Mouse (Mus musculus): Measurements from ENCODE around the gene Gm5615. TPM values are rescaled to one million over a fixed set of nuclear protein-coding genes. Genes with fewer than 3 reads are reported as not detected.

Gene Gm5615
- not detected in 2 replicates for polyA plus RNA-seq (2012; rRNA removed)
- polyA plus RNA-seq (2014; fragmentation: Nextera tagmentation; extraction: Ambion mirVana), result not detected in 2 replicates

DNA sequence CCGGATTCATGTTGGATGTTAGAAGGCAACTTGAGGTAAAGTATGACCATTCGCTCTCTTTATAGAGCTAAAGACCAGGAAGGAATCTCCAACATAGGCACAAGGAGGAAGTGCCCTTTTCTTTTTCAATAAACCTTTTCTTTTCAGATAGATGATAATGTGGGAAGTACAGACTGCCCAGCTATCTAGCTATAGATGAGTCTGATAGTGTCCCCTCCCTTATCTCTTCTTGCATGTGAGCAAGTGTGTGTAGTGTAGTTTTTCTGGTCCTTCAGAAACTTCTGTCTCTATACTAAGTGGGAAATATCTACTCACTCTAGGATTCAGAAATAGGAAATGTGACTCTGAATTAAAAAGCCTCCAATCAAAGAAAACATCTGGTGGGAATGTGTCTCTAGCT is at the start of gene Gm5615:
TSS of gene Gm5615 (minus strand) at position 101 of the 400 bp plus-strand sequence.
- ATAC-seq (ENCODE audit: insufficient read depth), result no peak
- WGBS (ENCODE audit: insufficient replicate concordance), result 75% methylated on average over 2 of the region's 2 CpGs
- TF ChIP-seq CTCF (IDR thresholded peaks at IDR 0.05; ENCODE audit: low read depth), result no peak
- TF ChIP-seq EP300 (IDR thresholded peaks at IDR 0.05; ENCODE audit: low read depth), result no peak

DNA sequence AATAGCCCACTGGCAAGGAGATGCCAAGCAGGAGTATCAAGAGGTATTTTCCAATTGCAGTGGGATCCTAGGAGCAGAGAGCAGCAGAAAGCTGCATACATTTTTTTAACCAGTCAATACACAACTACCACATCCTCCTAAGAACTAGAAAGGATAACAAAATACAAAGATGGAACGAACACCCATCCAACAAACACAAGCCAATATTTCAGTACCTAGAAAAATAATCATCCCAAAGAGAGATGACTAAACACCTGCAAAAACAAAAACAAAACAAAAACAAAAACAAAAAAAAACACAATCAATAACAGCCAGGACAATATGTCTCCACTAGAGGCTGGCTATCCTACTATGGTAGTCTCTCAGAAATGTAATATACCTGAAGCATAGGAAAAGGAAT is 40.8 kb upstream of the Gm5615 start, which contains the start of gene Gm17689:
TSS of gene Gm17689 (minus strand) at position 101 of the 400 bp plus-strand sequence.
- H3K27me3 ChIP-seq (ENCODE audit: control insufficient read depth, insufficient read depth, low read length), result no peaks in the 10 kb centered on the region
- no peak for ATAC-seq (ENCODE audit: insufficient read depth)
- no peak for DNase-seq (ENCODE audit: low read depth in 3 of 3, low spot score in 3 of 3)
- H3K4me1 ChIP-seq (replicated peaks; ENCODE audit: control insufficient read depth in 2 of 2, insufficient read depth in 2 of 2, low read length in 1 of 2), result no peaks in the 10 kb centered on the region
- no peaks in the 10 kb centered on the region for H3K36me3 ChIP-seq (replicated peaks; ENCODE audit: control insufficient read depth, insufficient read depth, low read depth)
- H3K9ac ChIP-seq (replicated peaks), result no peak within 1 kb of the TSS
- no peaks in the 10 kb centered on the region for H3K9me3 ChIP-seq (ENCODE audit: control insufficient read depth, low read length)
- no peak within 1 kb of the TSS for H3K4me2 ChIP-seq (ENCODE audit: low read depth)
- H3K27ac ChIP-seq, result no peak within 1 kb of the TSS
- H3K4me3 ChIP-seq (ENCODE audit: insufficient read depth in 1 of 2, low read depth in 2 of 2, low read length in 2 of 2), result no peak within 1 kb of the TSS
- WGBS (ENCODE audit: insufficient replicate concordance), result 43% methylated on average over 1 of the region's 1 CpGs
- TF ChIP-seq CTCF (IDR thresholded peaks at IDR 0.05; ENCODE audit: low read depth) (no peak), EP300 (IDR thresholded peaks at IDR 0.05; ENCODE audit: low read depth) (no peak)

More for the DNA sequence above, at the start of gene Gm5615:
- Histone ChIP-seq H3K9ac (replicated peaks) (no peak within 1 kb of the TSS), H3K36me3 (replicated peaks; ENCODE audit: control insufficient read depth, insufficient read depth, low read depth) (no peaks in the 10 kb centered on the region), H3K27ac (no peak within 1 kb of the TSS), H3K4me3 (ENCODE audit: insufficient read depth in 1 of 2, low read depth in 2 of 2, low read length in 2 of 2) (no peak within 1 kb of the TSS), H3K9me3 (ENCODE audit: control insufficient read depth, low read length) (no peaks in the 10 kb centered on the region), H3K4me2 (ENCODE audit: low read depth) (no peak within 1 kb of the TSS), H3K27me3 (ENCODE audit: control insufficient read depth, insufficient read depth, low read length) (no peaks in the 10 kb centered on the region), H3K4me1 (replicated peaks; ENCODE audit: control insufficient read depth in 2 of 2, insufficient read depth in 2 of 2, low read length in 1 of 2) (no peaks in the 10 kb centered on the region)
- DNase-seq (ENCODE audit: low read depth in 3 of 3, low spot score in 3 of 3), result no peak

DNA sequence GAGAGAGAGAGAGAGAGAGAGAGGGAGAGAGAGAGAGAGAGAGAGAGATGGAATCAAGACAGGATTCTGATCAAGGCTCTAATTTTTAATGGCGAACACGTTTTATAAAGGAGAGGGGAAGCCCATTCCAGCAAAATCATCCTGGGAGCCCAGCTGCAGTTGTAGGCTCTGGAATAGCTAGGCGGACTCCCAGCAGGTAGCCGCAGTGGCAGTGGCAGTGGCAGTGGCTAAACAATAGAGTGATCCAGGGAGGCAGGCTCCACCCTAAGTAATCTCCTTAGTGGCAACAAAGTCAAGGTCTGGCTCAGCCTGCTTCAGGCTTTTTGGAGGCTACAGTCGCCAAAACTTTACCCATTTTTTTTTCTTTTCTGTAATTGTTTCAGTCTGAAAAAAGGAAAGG is 37.6 kb downstream of the Gm5615 start:
- no peak overlapping the region for H3K4me3 ChIP-seq (ENCODE audit: insufficient read depth in 1 of 2, low read depth in 2 of 2, low read length in 2 of 2)
- H3K27ac ChIP-seq, result no peak overlapping the region
- no peak for DNase-seq (ENCODE audit: low read depth in 3 of 3, low spot score in 3 of 3)
- H3K4me1 ChIP-seq (replicated peaks; ENCODE audit: control insufficient read depth in 2 of 2, insufficient read depth in 2 of 2, low read length in 1 of 2), result no peaks in the 10 kb centered on the region
- H3K4me2 ChIP-seq (ENCODE audit: low read depth), result no peak overlapping the region
- H3K9me3 ChIP-seq (ENCODE audit: control insufficient read depth, low read length), result no peaks in the 10 kb centered on the region
- no peak overlapping the region for H3K9ac ChIP-seq (replicated peaks)
- WGBS (ENCODE audit: insufficient replicate concordance), result 64% methylated on average over 5 of the region's 5 CpGs
- no peaks in the 10 kb centered on the region for H3K36me3 ChIP-seq (replicated peaks; ENCODE audit: control insufficient read depth, insufficient read depth, low read depth)
- no peaks in the 10 kb centered on the region for H3K27me3 ChIP-seq (ENCODE audit: control insufficient read depth, insufficient read depth, low read length)
- TF ChIP-seq CTCF (IDR thresholded peaks at IDR 0.05; ENCODE audit: low read depth), result no peak
- no peak for TF ChIP-seq EP300 (IDR thresholded peaks at IDR 0.05; ENCODE audit: low read depth)
- ATAC-seq (ENCODE audit: insufficient read depth), result no peak

GRCm38 (mm10) chr9:36495824-36496223 is 45.9 kb downstream of the Gm5615 start:
- WGBS (ENCODE audit: insufficient replicate concordance), result 39% methylated on average over 1 of the region's 1 CpGs
- DNase-seq (ENCODE audit: low read depth in 3 of 3, low spot score in 3 of 3) (no peak), ATAC-seq (ENCODE audit: insufficient read depth) (no peak)
- H3K4me3 ChIP-seq (ENCODE audit: insufficient read depth in 1 of 2, low read depth in 2 of 2, low read length in 2 of 2), result no peak overlapping the region
- no peaks in the 10 kb centered on the region for H3K36me3 ChIP-seq (replicated peaks; ENCODE audit: control insufficient read depth, insufficient read depth, low read depth)
- no peak overlapping the region for H3K9ac ChIP-seq (replicated peaks)
- no peaks in the 10 kb centered on the region for H3K4me1 ChIP-seq (replicated peaks; ENCODE audit: control insufficient read depth in 2 of 2, insufficient read depth in 2 of 2, low read length in 1 of 2)
- no peaks in the 10 kb centered on the region for H3K9me3 ChIP-seq (ENCODE audit: control insufficient read depth, low read length)
- H3K4me2 ChIP-seq (ENCODE audit: low read depth), result no peak overlapping the region
- H3K27me3 ChIP-seq (ENCODE audit: control insufficient read depth, insufficient read depth, low read length), result no peaks in the 10 kb centered on the region
- H3K27ac ChIP-seq, result no peak overlapping the region
- TF ChIP-seq EP300 (IDR thresholded peaks at IDR 0.05; ENCODE audit: low read depth) (no peak), CTCF (IDR thresholded peaks at IDR 0.05; ENCODE audit: low read depth) (no peak)

GRCm38 (mm10) chr9:36494501-36495220 is 47.1 kb downstream of the Gm5615 start:
- no peak overlapping the region for H3K4me3 ChIP-seq (ENCODE audit: insufficient read depth in 1 of 2, low read depth in 2 of 2, low read length in 2 of 2)
- no peaks in the 10 kb centered on the region for H3K36me3 ChIP-seq (replicated peaks; ENCODE audit: control insufficient read depth, insufficient read depth, low read depth)
- ATAC-seq (ENCODE audit: insufficient read depth) (no peak), DNase-seq (ENCODE audit: low read depth in 3 of 3, low spot score in 3 of 3) (no peak)
- whole genome bisulfite sequencing (ENCODE audit: insufficient replicate concordance), result 58% methylated on average over 4 of the region's 4 CpGs
- no peaks in the 10 kb centered on the region for H3K27me3 ChIP-seq (ENCODE audit: control insufficient read depth, insufficient read depth, low read length)
- H3K4me2 ChIP-seq (ENCODE audit: low read depth), result no peak overlapping the region
- TF ChIP-seq EP300 (IDR thresholded peaks at IDR 0.05; ENCODE audit: low read depth), result no peak
- no peak for TF ChIP-seq CTCF (IDR thresholded peaks at IDR 0.05; ENCODE audit: low read depth)
- H3K4me1 ChIP-seq (replicated peaks; ENCODE audit: control insufficient read depth in 2 of 2, insufficient read depth in 2 of 2, low read length in 1 of 2), result no peaks in the 10 kb centered on the region
- no peaks in the 10 kb centered on the region for H3K9me3 ChIP-seq (ENCODE audit: control insufficient read depth, low read length)
- H3K9ac ChIP-seq (replicated peaks), result no peak overlapping the region
- H3K27ac ChIP-seq, result no peak overlapping the region

Other genes starting within 250 kb of the Gm5615 start
- gene Gm7257, start 110.1 kb downstream of the Gm5615 start, polyA plus RNA-seq (2012; rRNA removed), result not detected in 2 replicates
- gene Gm7257, start 110.1 kb downstream of the Gm5615 start, polyA plus RNA-seq (2014; fragmentation: Nextera tagmentation; extraction: Ambion mirVana), result not detected in 2 replicates
- not detected in 2 replicates for gene Gm9513, start 66.3 kb downstream of the Gm5615 start, polyA plus RNA-seq (2012; rRNA removed)
- not detected in 2 replicates for gene Gm9513, start 66.3 kb downstream of the Gm5615 start, polyA plus RNA-seq (2014; fragmentation: Nextera tagmentation; extraction: Ambion mirVana)
- not detected in 2 replicates for gene Gm17689, start 40.7 kb upstream of the Gm5615 start, polyA plus RNA-seq (2012; rRNA removed)
- gene Gm17689, start 40.7 kb upstream of the Gm5615 start, polyA plus RNA-seq (2014; fragmentation: Nextera tagmentation; extraction: Ambion mirVana), result not detected in 2 replicates
- gene A630095E13Rik, start 101.4 kb upstream of the Gm5615 start, polyA plus RNA-seq (2012; rRNA removed), result not detected in 2 replicates
- not detected in 2 replicates for gene A630095E13Rik, start 101.4 kb upstream of the Gm5615 start, polyA plus RNA-seq (2014; fragmentation: Nextera tagmentation; extraction: Ambion mirVana)
- not detected in 2 replicates for gene Acrv1, start 151.3 kb upstream of the Gm5615 start, polyA plus RNA-seq (2012; rRNA removed)
- not detected in 2 replicates for gene Acrv1, start 151.3 kb upstream of the Gm5615 start, polyA plus RNA-seq (2014; fragmentation: Nextera tagmentation; extraction: Ambion mirVana)
- gene Chek1, start 185.1 kb upstream of the Gm5615 start, polyA plus RNA-seq (2012; rRNA removed), result 5.7 and 8.1 TPM in 2 replicates
- 19.7 and 26.9 TPM in 2 replicates for gene Chek1, start 185.1 kb upstream of the Gm5615 start, polyA plus RNA-seq (2014; fragmentation: Nextera tagmentation; extraction: Ambion mirVana)
- 49.3 and 73.7 TPM in 2 replicates for gene Stt3a, start 225.7 kb upstream of the Gm5615 start, polyA plus RNA-seq (2012; rRNA removed)
- 142 and 144 TPM in 2 replicates for gene Stt3a, start 225.7 kb upstream of the Gm5615 start, polyA plus RNA-seq (2014; fragmentation: Nextera tagmentation; extraction: Ambion mirVana)